Mouse (Mus musculus): ENCODE data around the gene Ube2f. TPM values are rescaled to one million over a fixed set of nuclear protein-coding genes. Genes with fewer than 3 reads are reported as not detected.

Gene Ube2f
- total RNA-seq, 4 experiments from 2014 or later, result 49.2 to 54.3 (median 50.0) TPM

Other genes with a start within 250 kb of the Ube2f start
- gene Rbm44, start 105.2 kb upstream of the Ube2f start, total RNA-seq (2022), result not detected
- 10 to 100 TPM; 10.7 to 19.5 (median 15.8) TPM for gene Ramp1, start 70.5 kb upstream of the Ube2f start, total RNA-seq (2022)
- 1 to 10 TPM; 8.3 to 9.8 (median 9.1) TPM for gene Scly, start 48.0 kb downstream of the Ube2f start, total RNA-seq (2022)
- gene Espnl, start 71.8 kb downstream of the Ube2f start, total RNA-seq (2022), result not detected
- 10 to 100 TPM; 56.3 to 72.6 (median 60.8) TPM for gene Klhl30, start 100.7 kb downstream of the Ube2f start, total RNA-seq (2022)
- 1 to 10 TPM in 1 of 4 experiments, under 1 TPM in 2, not detected in 1; 0.32 to 2.1 (median 0.63) TPM for gene Erfe, start 116.1 kb downstream of the Ube2f start, total RNA-seq (2022)
- 10 to 100 TPM; 31.2 to 40.1 (median 34.0) TPM for gene Ilkap, start 148.5 kb downstream of the Ube2f start, total RNA-seq (2022)
- 1 to 10 TPM; 6.9 to 9.2 (median 7.2) TPM for gene Hes6, start 163.7 kb downstream of the Ube2f start, total RNA-seq (2022)
- 10 to 100 TPM in 1 of 4 experiments, 1 to 10 TPM in 3; 7.0 to 15.0 (median 8.8) TPM for gene Per2, start 209.0 kb downstream of the Ube2f start, total RNA-seq (2022)
- 1 to 10 TPM; 2.9 to 3.7 (median 3.3) TPM for gene Traf3ip1, start 244.3 kb downstream of the Ube2f start, total RNA-seq (2022)

Data from gastrocnemius, adult 8-10 months (tissue).